Mouse (Mus musculus): ENCODE measurements at regions not wholly inside any gene's neighbourhood (a gene's known extent, or its start where the extent isn't known, plus 50 kb on each side); places are given as distances from the start of the nearest gene placed in this dataset.

GRCm38 (mm10) chrX:77190863-77191262 lies 319.9 kb upstream of the Tbl1x start:
- peak; percentile 1 to 24 for DNase-seq (ENCODE audit: extremely low spot score in 1 of 2, low spot score in 1 of 2)

GRCm38 (mm10) chrX:77208726-77209125 lies 302.1 kb upstream of the Tbl1x start:
- DNase-seq (ENCODE audit: extremely low spot score in 1 of 2, low spot score in 1 of 2), result no peak

- peak; percentile 8 to 47 for DNase-seq (ENCODE audit: extremely low spot score in 1 of 2, low spot score in 1 of 2)
These were observed 291.5 kb upstream of the Tbl1x start for GRCm38 (mm10) chrX:77219355-77219754.

Data from frontal cortex, adult 2 months (tissue).